Mouse (Mus musculus): ENCODE measurements around the gene B4galt4. TPM values are rescaled to one million over a fixed set of nuclear protein-coding genes. Genes with fewer than 3 reads are reported as not detected.

Gene B4galt4
- polyA plus RNA-seq (2012; ENCODE audit: low replicate concordance): 0.51 TPM in 1 of 2 replicates, not detected in the other

DNA sequence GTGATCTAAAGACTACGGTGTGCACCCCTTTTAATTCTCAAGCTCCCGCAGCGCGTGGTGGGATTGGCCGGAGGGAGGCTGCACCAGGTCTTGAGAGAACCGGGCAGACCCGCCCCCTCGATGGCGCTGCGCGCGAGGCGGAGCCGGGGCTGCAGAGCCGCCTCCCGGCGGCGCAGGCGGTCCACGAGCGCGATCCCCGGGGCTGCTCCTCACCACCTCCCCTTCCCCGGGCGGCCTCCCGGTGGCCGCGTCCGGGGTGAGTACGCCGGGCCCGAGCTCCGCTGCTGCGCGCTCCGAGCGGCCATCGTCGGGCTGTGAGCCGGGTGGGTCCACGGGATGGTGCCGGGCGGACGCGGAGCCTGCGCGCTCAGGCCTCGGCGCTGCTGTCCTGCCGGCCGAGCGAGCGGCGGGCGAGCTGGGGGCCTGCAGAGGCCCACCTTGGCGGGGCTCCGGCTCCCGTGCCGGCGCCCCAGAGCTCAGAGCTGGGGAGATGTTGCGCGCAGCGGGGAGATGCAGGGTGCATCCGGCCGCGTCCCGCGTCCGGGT lies at the start of gene B4galt4:
TSS of gene B4galt4 (plus strand) at position 152 of the 546 bp plus-strand sequence.

DNA sequence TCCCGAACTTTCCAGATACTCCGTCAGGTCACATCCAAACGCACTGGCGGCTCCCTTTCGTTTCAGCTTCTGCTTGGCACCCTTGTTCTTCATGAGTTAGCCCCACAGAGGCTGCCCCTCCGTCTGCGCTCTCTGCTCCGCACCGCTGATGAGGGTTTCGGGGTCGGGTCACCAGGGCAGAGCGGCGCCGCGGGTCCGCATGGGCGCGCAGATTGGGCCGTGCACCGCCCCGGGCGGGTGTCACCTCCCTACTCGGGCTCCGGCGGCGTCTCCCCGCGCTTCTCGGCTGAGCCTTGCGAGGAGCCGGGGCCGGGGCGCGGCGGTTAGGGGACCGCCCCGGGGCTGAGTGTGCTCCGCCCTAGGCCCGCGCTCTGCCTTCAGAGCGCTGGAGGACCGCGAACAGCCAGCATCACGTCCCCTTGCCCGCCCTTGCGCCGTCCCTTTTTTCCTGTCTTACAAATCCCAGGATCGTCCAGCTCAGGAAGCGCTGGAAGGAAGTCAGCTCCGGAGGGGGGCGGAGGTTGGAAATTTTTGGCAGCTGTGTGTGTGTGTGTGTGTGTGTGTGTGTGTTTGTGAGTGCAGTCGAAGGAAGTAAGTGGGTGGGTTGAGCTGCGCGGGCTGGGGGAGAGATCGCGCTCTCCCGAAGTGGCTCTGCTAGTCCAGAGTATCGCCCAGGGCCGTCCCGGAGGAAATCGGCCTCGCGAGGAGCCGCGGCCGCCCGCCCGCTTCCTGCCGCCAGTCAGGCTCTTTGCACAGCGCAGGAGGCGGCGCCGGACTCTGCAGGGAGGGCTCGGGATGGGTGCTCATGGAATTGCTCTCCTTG lies 29.3 kb upstream of the B4galt4 start, which contains the start of gene Arhgap31:
TSS of gene Arhgap31 (minus strand) at position 694 of the 823 bp plus-strand sequence.

DNA sequence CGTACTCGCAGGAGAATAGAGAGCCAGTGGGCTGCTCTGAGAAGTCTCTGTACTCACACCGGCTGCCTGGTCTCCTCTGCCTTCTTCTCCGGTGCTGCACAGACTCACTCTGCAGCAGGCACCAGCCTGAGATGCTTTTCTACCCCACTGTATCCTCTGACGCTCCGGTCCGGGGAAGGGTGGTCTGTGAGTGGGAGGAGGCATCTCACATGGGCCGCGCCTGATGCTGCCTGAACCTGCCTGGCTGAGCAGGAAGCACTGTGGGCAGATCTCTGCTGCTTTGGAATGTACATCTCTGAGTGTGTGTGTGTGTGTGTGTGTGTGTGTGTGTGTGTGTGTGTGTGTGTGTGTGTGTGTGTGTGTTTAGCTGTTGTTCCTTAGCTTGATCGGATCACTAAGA lies 58.0 kb downstream of the B4galt4 start, which contains the start of gene Upk1b:
TSS of gene Upk1b (minus strand) at position 238 of the 400 bp plus-strand sequence.

Other genes starting within 250 kb of the B4galt4 start
- gene Timmdc1, start 219.6 kb upstream of the B4galt4 start, polyA plus RNA-seq (2012; ENCODE audit: low replicate concordance): 52.7 and 71.3 TPM in 2 replicates
- 1.7 and 4.7 TPM in 2 replicates for gene Poglut1, start 192.0 kb upstream of the B4galt4 start, polyA plus RNA-seq (2012; ENCODE audit: low replicate concordance)
- gene Tmem39a, start 183.6 kb upstream of the B4galt4 start, polyA plus RNA-seq (2012; ENCODE audit: low replicate concordance): 7.6 and 22.1 TPM in 2 replicates
- gene Arhgap31, start 29.0 kb upstream of the B4galt4 start, polyA plus RNA-seq (2012; ENCODE audit: low replicate concordance): 0.98 and 1.2 TPM in 2 replicates
- gene Upk1b, start 58.1 kb downstream of the B4galt4 start, polyA plus RNA-seq (2012; ENCODE audit: low replicate concordance): not detected in 2 replicates
- not detected in 2 replicates for gene 4930435E12Rik, start 86.5 kb downstream of the B4galt4 start, polyA plus RNA-seq (2012; ENCODE audit: low replicate concordance)
- gene Igsf11, start 150.4 kb downstream of the B4galt4 start, polyA plus RNA-seq (2012; ENCODE audit: low replicate concordance): not detected in 2 replicates